Mouse (Mus musculus): ENCODE data around the gene Med13l. TPM values are rescaled to one million over a fixed set of nuclear protein-coding genes. Genes with fewer than 3 reads are reported as not detected.
A peak's percentile ranks its signal among the peaks of the same experiment; 100 is the strongest.

The Med13l gene
- total and polyA plus RNA-seq, 2 experiments from 2014 or later: 12.5 to 31.0 TPM

GRCm38 (mm10) chr5:118614116-118614515 lies 53.6 kb downstream of the Med13l start:
- H3K27ac ChIP-seq (ENCODE audit: low read depth, low read length): no peak overlapping the region
- WGBS: 36% methylated on average over 8 of the region's 8 CpGs
- no peaks in the 10 kb centered on the region for H3K9me3 ChIP-seq (ENCODE audit: low read length)
- peaks cover 6% of the 10 kb centered on the region; the same call in 1 of the 2 replicates for H3K4me1 ChIP-seq (ENCODE audit: insufficient read depth)
- H3K36me3 ChIP-seq (ENCODE audit: insufficient read depth): no peaks in the 10 kb centered on the region
- no peak overlapping the region for H3K4me3 ChIP-seq (ENCODE audit: low read depth, low read length)
- no peak for TF ChIP-seq CTCF (IDR thresholded peaks at IDR 0.05; ENCODE audit: low read depth)
- no peaks in the 10 kb centered on the region for H3K27me3 ChIP-seq (ENCODE audit: insufficient read depth, low read length)
- H3K4me2 ChIP-seq (ENCODE audit: low read depth): no peak overlapping the region
- H3K9ac ChIP-seq: no peak overlapping the region
- ATAC-seq (no peak), DNase-seq (no peak)

- Histone ChIP-seq H3K36me3 (ENCODE audit: insufficient read depth) (no peaks in the 10 kb centered on the region), H3K4me2 (ENCODE audit: low read depth) (no peak overlapping the region), H3K4me3 (ENCODE audit: low read depth, low read length) (no peak overlapping the region), H3K4me1 (ENCODE audit: insufficient read depth) (peaks cover 10% of the 10 kb centered on the region; the same call in 1 of the 2 replicates), H3K9me3 (ENCODE audit: low read length) (no peaks in the 10 kb centered on the region), H3K27me3 (ENCODE audit: insufficient read depth, low read length) (no peaks in the 10 kb centered on the region), H3K27ac (ENCODE audit: low read depth, low read length) (no peak overlapping the region), H3K9ac (no peak overlapping the region)
- no peak for TF ChIP-seq CTCF (IDR thresholded peaks at IDR 0.05; ENCODE audit: low read depth)
- no peak for ATAC-seq
- DNase-seq: no peak
- WGBS: 64% methylated on average over 2 of the region's 2 CpGs
These were observed 54.1 kb downstream of the Med13l start for GRCm38 (mm10) chr5:118614571-118614981.

- Histone ChIP-seq H3K4me3 (ENCODE audit: low read depth, low read length) (no peak overlapping the region), H3K4me2 (ENCODE audit: low read depth) (0 out of 2 replicates have a peak overlapping the region, but pooled peaks have one; percentile 9), H3K27me3 (ENCODE audit: insufficient read depth, low read length) (no peaks in the 10 kb centered on the region), H3K36me3 (ENCODE audit: insufficient read depth) (no peaks in the 10 kb centered on the region), H3K9ac (no peak overlapping the region), H3K27ac (ENCODE audit: low read depth, low read length) (no peak overlapping the region; the same call in 1 of the 2 replicates), H3K4me1 (ENCODE audit: insufficient read depth) (peaks cover 21% of the 10 kb centered on the region; the same call in 1 of the 2 replicates), H3K9me3 (ENCODE audit: low read length) (no peaks in the 10 kb centered on the region)
- DNase-seq (no peak), ATAC-seq (peak; percentile 59; the same call in 1 of the 2 replicates)
- WGBS: 10% methylated on average over 12 of the region's 12 CpGs
- no peak for TF ChIP-seq CTCF (IDR thresholded peaks at IDR 0.05; ENCODE audit: low read depth)
These were observed 58.6 kb downstream of the Med13l start for GRCm38 (mm10) chr5:118618963-118619610.

- H3K4me2 ChIP-seq (ENCODE audit: low read depth): no peak overlapping the region
- H3K4me3 ChIP-seq (ENCODE audit: low read depth, low read length): no peak overlapping the region
- peaks cover 21% of the 10 kb centered on the region; the same call in 1 of the 2 replicates for H3K4me1 ChIP-seq (ENCODE audit: insufficient read depth)
- H3K27ac ChIP-seq (ENCODE audit: low read depth, low read length): no peak overlapping the region
- H3K9me3 ChIP-seq (ENCODE audit: low read length): no peaks in the 10 kb centered on the region
- no peaks in the 10 kb centered on the region for H3K27me3 ChIP-seq (ENCODE audit: insufficient read depth, low read length)
- no peak for TF ChIP-seq CTCF (IDR thresholded peaks at IDR 0.05; ENCODE audit: low read depth)
- WGBS: 41% methylated on average over 7 of the region's 7 CpGs
- DNase-seq (no peak), ATAC-seq (peak; percentile 45; the same call in 1 of the 2 replicates)
- no peaks in the 10 kb centered on the region for H3K36me3 ChIP-seq (ENCODE audit: insufficient read depth)
- no peak overlapping the region for H3K9ac ChIP-seq
These were observed 59.3 kb downstream of the Med13l start for GRCm38 (mm10) chr5:118619801-118620200.

GRCm38 (mm10) chr5:118620330-118620910 lies 59.9 kb downstream of the Med13l start:
- no peaks in the 10 kb centered on the region for H3K9me3 ChIP-seq (ENCODE audit: low read length)
- H3K4me2 ChIP-seq (ENCODE audit: low read depth): no peak overlapping the region
- TF ChIP-seq CTCF (IDR thresholded peaks at IDR 0.05; ENCODE audit: low read depth): no peak
- H3K4me1 ChIP-seq (ENCODE audit: insufficient read depth): peaks cover 21% of the 10 kb centered on the region; the same call in 1 of the 2 replicates
- no peak overlapping the region for H3K27ac ChIP-seq (ENCODE audit: low read depth, low read length)
- H3K27me3 ChIP-seq (ENCODE audit: insufficient read depth, low read length): no peaks in the 10 kb centered on the region
- WGBS: 71% methylated on average over 7 of the region's 7 CpGs
- ATAC-seq (no peak), DNase-seq (no peak)
- H3K36me3 ChIP-seq (ENCODE audit: insufficient read depth): no peaks in the 10 kb centered on the region
- H3K4me3 ChIP-seq (ENCODE audit: low read depth, low read length): no peak overlapping the region
- H3K9ac ChIP-seq: no peak overlapping the region

- Histone ChIP-seq H3K9ac (no peak overlapping the region), H3K4me2 (ENCODE audit: low read depth) (no peak overlapping the region), H3K4me3 (ENCODE audit: low read depth, low read length) (no peak overlapping the region), H3K9me3 (ENCODE audit: low read length) (no peaks in the 10 kb centered on the region), H3K36me3 (ENCODE audit: insufficient read depth) (no peaks in the 10 kb centered on the region), H3K27me3 (ENCODE audit: insufficient read depth, low read length) (no peaks in the 10 kb centered on the region), H3K27ac (ENCODE audit: low read depth, low read length) (no peak overlapping the region), H3K4me1 (ENCODE audit: insufficient read depth) (peaks cover 21% of the 10 kb centered on the region; the same call in 1 of the 2 replicates)
- no peak for ATAC-seq
- 80% methylated on average over 4 of the region's 4 CpGs for WGBS
- TF ChIP-seq CTCF (IDR thresholded peaks at IDR 0.05; ENCODE audit: low read depth): no peak
- no peak for DNase-seq
These were observed 61.4 kb downstream of the Med13l start for GRCm38 (mm10) chr5:118621877-118622276.

- 90% methylated on average over 5 of the region's 5 CpGs for WGBS
These were observed 61.9 kb downstream of the Med13l start for GRCm38 (mm10) chr5:118622346-118622745.

More at GRCm38 (mm10) chr5:118622346-118622745, 61.9 kb downstream of the Med13l start:
- Histone ChIP-seq H3K9ac (no peak overlapping the region), H3K4me3 (ENCODE audit: low read depth, low read length) (no peak overlapping the region), H3K4me2 (ENCODE audit: low read depth) (no peak overlapping the region), H3K9me3 (ENCODE audit: low read length) (no peaks in the 10 kb centered on the region), H3K27ac (ENCODE audit: low read depth, low read length) (no peak overlapping the region), H3K4me1 (ENCODE audit: insufficient read depth) (peaks cover 21% of the 10 kb centered on the region; the same call in 1 of the 2 replicates), H3K27me3 (ENCODE audit: insufficient read depth, low read length) (no peaks in the 10 kb centered on the region), H3K36me3 (ENCODE audit: insufficient read depth) (no peaks in the 10 kb centered on the region)
- no peak for DNase-seq
- ATAC-seq: no peak
- no peak for TF ChIP-seq CTCF (IDR thresholded peaks at IDR 0.05; ENCODE audit: low read depth)

Measured in forebrain, postnatal 0 days (tissue).